Mouse (Mus musculus): Measurements from ENCODE around the gene Gm10118. TPM values are rescaled to one million over a fixed set of nuclear protein-coding genes. Genes with fewer than 3 reads are reported as not detected.

The Gm10118 gene
- polyA plus RNA-seq (2012; ENCODE audit: insufficient read depth, insufficient read length, missing spikeins) = not detected in 2 replicates

- no peak within 1 kb of the TSS for H3K4me3 ChIP-seq (ENCODE audit: insufficient read depth, low read depth, low read length)
- H3K4me1 ChIP-seq (ENCODE audit: control insufficient read depth, insufficient read depth, insufficient read length, low read length) = no peaks in the 10 kb centered on the region
- H3K27ac ChIP-seq (replicated peaks; ENCODE audit: low read depth, low read length) = no peak within 1 kb of the TSS
Measured at GRCm38 (mm10) chr10:63927334-63927733, at the start of gene Gm10118. Gm10118 (minus strand) TSS chr10:63927434.

GRCm38 (mm10) chr10:63972300-63972699, 45.1 kb upstream of the Gm10118 start:
- Histone ChIP-seq H3K4me3 (ENCODE audit: insufficient read depth, low read depth, low read length) (no peak overlapping the region), H3K4me1 (ENCODE audit: control insufficient read depth, insufficient read depth, insufficient read length, low read length) (no peaks in the 10 kb centered on the region)

GRCm38 (mm10) chr10:63954308-63954930, 27.2 kb upstream of the Gm10118 start:
- Histone ChIP-seq H3K27ac (replicated peaks; ENCODE audit: low read depth, low read length) (peak overlapping the region; percentile 59), H3K4me1 (ENCODE audit: control insufficient read depth, insufficient read depth, insufficient read length, low read length) (no peaks in the 10 kb centered on the region), H3K4me3 (ENCODE audit: insufficient read depth, low read depth, low read length) (no peak overlapping the region)

More at GRCm38 (mm10) chr10:63972300-63972699, 45.1 kb upstream of the Gm10118 start:
- H3K27ac ChIP-seq (replicated peaks; ENCODE audit: low read depth, low read length) = no peak overlapping the region

GRCm38 (mm10) chr10:63951481-63951880, 24.2 kb upstream of the Gm10118 start:
- H3K4me1 ChIP-seq (ENCODE audit: control insufficient read depth, insufficient read depth, insufficient read length, low read length) = no peaks in the 10 kb centered on the region
- no peak overlapping the region for H3K27ac ChIP-seq (replicated peaks; ENCODE audit: low read depth, low read length)
- no peak overlapping the region for H3K4me3 ChIP-seq (ENCODE audit: insufficient read depth, low read depth, low read length)

- Histone ChIP-seq H3K27ac (replicated peaks; ENCODE audit: low read depth, low read length) (no peak overlapping the region), H3K4me3 (ENCODE audit: insufficient read depth, low read depth, low read length) (no peak overlapping the region)
Measured at GRCm38 (mm10) chr10:63950867-63951266, 23.6 kb upstream of the Gm10118 start.

GRCm38 (mm10) chr10:63947266-63947665, 20.0 kb upstream of the Gm10118 start:
- Histone ChIP-seq H3K27ac (replicated peaks; ENCODE audit: low read depth, low read length) (no peak overlapping the region), H3K4me3 (ENCODE audit: insufficient read depth, low read depth, low read length) (no peak overlapping the region), H3K4me1 (ENCODE audit: control insufficient read depth, insufficient read depth, insufficient read length, low read length) (no peaks in the 10 kb centered on the region)

More at GRCm38 (mm10) chr10:63950867-63951266, 23.6 kb upstream of the Gm10118 start:
- H3K4me1 ChIP-seq (ENCODE audit: control insufficient read depth, insufficient read depth, insufficient read length, low read length) = no peaks in the 10 kb centered on the region

GRCm38 (mm10) chr10:63945534-63945933, 18.3 kb upstream of the Gm10118 start:
- no peak overlapping the region for H3K27ac ChIP-seq (replicated peaks; ENCODE audit: low read depth, low read length)

GRCm38 (mm10) chr10:63933946-63934345, 6.7 kb upstream of the Gm10118 start:
- Histone ChIP-seq H3K27ac (replicated peaks; ENCODE audit: low read depth, low read length) (no peak overlapping the region), H3K4me3 (ENCODE audit: insufficient read depth, low read depth, low read length) (no peak overlapping the region), H3K4me1 (ENCODE audit: control insufficient read depth, insufficient read depth, insufficient read length, low read length) (no peaks in the 10 kb centered on the region)

More at GRCm38 (mm10) chr10:63945534-63945933, 18.3 kb upstream of the Gm10118 start:
- no peaks in the 10 kb centered on the region for H3K4me1 ChIP-seq (ENCODE audit: control insufficient read depth, insufficient read depth, insufficient read length, low read length)
- H3K4me3 ChIP-seq (ENCODE audit: insufficient read depth, low read depth, low read length) = no peak overlapping the region

- Histone ChIP-seq H3K4me3 (ENCODE audit: insufficient read depth, low read depth, low read length) (no peak overlapping the region), H3K27ac (replicated peaks; ENCODE audit: low read depth, low read length) (no peak overlapping the region), H3K4me1 (ENCODE audit: control insufficient read depth, insufficient read depth, insufficient read length, low read length) (no peaks in the 10 kb centered on the region)
Measured at GRCm38 (mm10) chr10:63908878-63909277, 18.4 kb downstream of the Gm10118 start.

GRCm38 (mm10) chr10:63899891-63900290, 27.3 kb downstream of the Gm10118 start:
- Histone ChIP-seq H3K27ac (replicated peaks; ENCODE audit: low read depth, low read length) (no peak overlapping the region), H3K4me1 (ENCODE audit: control insufficient read depth, insufficient read depth, insufficient read length, low read length) (no peaks in the 10 kb centered on the region), H3K4me3 (ENCODE audit: insufficient read depth, low read depth, low read length) (no peak overlapping the region)

- Histone ChIP-seq H3K4me1 (ENCODE audit: control insufficient read depth, insufficient read depth, insufficient read length, low read length) (no peaks in the 10 kb centered on the region), H3K4me3 (ENCODE audit: insufficient read depth, low read depth, low read length) (no peak overlapping the region), H3K27ac (replicated peaks; ENCODE audit: low read depth, low read length) (no peak overlapping the region)
Measured at GRCm38 (mm10) chr10:63894612-63895011, 32.6 kb downstream of the Gm10118 start.

- Histone ChIP-seq H3K4me3 (ENCODE audit: insufficient read depth, low read depth, low read length) (no peak overlapping the region), H3K4me1 (ENCODE audit: control insufficient read depth, insufficient read depth, insufficient read length, low read length) (no peaks in the 10 kb centered on the region), H3K27ac (replicated peaks; ENCODE audit: low read depth, low read length) (no peak overlapping the region)
Measured at GRCm38 (mm10) chr10:63886449-63887088, 40.7 kb downstream of the Gm10118 start.

- H3K4me1 ChIP-seq (ENCODE audit: control insufficient read depth, insufficient read depth, insufficient read length, low read length) = no peaks in the 10 kb centered on the region
- H3K4me3 ChIP-seq (ENCODE audit: insufficient read depth, low read depth, low read length) = no peak overlapping the region
- H3K27ac ChIP-seq (replicated peaks; ENCODE audit: low read depth, low read length) = no peak overlapping the region
Measured at GRCm38 (mm10) chr10:63880462-63880903, 46.8 kb downstream of the Gm10118 start.
